Mouse (Mus musculus) forebrain, embryonic 11.5 days (tissue): ENCODE results near the gene Extl2. TPM values are rescaled to one million over a fixed set of nuclear protein-coding genes. Genes with fewer than 3 reads are reported as not detected.

ENCODE experiments used
- ATAC-seq: fragments of 200-750 bp; cut with Nextera tagmentation; replicated peaks from 2 replicates; pipeline ENCODE4 v1.8.0; 2017; ENCODE audit warnings: moderate TSS enrichment; ENCODE audit not compliant: low FRiP score
- DNase-seq: peaks from one replicate; pipeline ENCODE4 v3.0.0-alpha.2; 2017; ENCODE audit warnings: low spot score
- H3K27ac ChIP-seq: fragments of 300-500 bp; sonication (generic); 2 replicates; pipeline ENCODE4 v1.5.1; 2014; ENCODE audit warnings: low read depth, low read length
- H3K27me3 ChIP-seq: fragments of 300-500 bp; sonication (generic); 2 replicates; pipeline ENCODE4 v1.6.1; 2014; ENCODE audit warnings: mild to moderate bottlenecking, low read length, mixed read lengths; ENCODE audit not compliant: control insufficient read depth, insufficient read depth
- H3K36me3 ChIP-seq: fragments of 300-500 bp; sonication (generic); 2 replicates; pipeline ENCODE4 v1.6.1; 2014; ENCODE audit warnings: mild to moderate bottlenecking, low read length, moderate library complexity, mixed read lengths; ENCODE audit not compliant: control insufficient read depth, insufficient read depth
- H3K4me1 ChIP-seq: fragments of 300-500 bp; sonication (generic); replicated peaks from 2 replicates; pipeline ENCODE4 v1.6.1; 2014; ENCODE audit warnings: low read length, mixed read lengths; ENCODE audit not compliant: control insufficient read depth, insufficient read depth
- H3K4me2 ChIP-seq: fragments of 300-500 bp; sonication (generic); 2 replicates; pipeline ENCODE4 v1.6.1; 2014; ENCODE audit warnings: low read depth, mild to moderate bottlenecking, low read length, moderate library complexity, mixed read lengths; ENCODE audit not compliant: severe bottlenecking
- H3K4me3 ChIP-seq: fragments of 300-500 bp; sonication (generic); 2 replicates; pipeline ENCODE4 v1.5.1; 2014; ENCODE audit warnings: low read depth, low read length
- H3K9ac ChIP-seq: fragments of 300-500 bp; sonication (generic); 2 replicates; pipeline ENCODE4 v1.6.1; 2014; ENCODE audit warnings: low read length
- H3K9me3 ChIP-seq: fragments of 300-500 bp; sonication (generic); 2 replicates; pipeline ENCODE4 v1.6.1; 2016; ENCODE audit warnings: low read length, mixed read lengths; ENCODE audit not compliant: control insufficient read depth
- WGBS: fragments of 180-500 bp; shearing (Covaris S2); extraction: QIAGEN DNeasy Blood & Tissue Kit; methylation state at CpG from one replicate; pipeline ENCODE4 v1.1.7; 2014; 5-methylcytosine and 5-hydroxymethylcytosine counted together
- polyA plus RNA-seq: library from polyadenylated mRNA; unstranded; fragments of >200 nt; fragmentation: Nextera tagmentation; extraction: Ambion mirVana; gene quantifications from 2 replicates; pipeline ENCODE4 v1.2.1, GENCODE M21; 2014

The Extl2 gene
- polyA plus RNA-seq, 1 experiment from 2014 or later: 24.5 TPM

GRCm38 (mm10) chr3:115992588-115992987 is 14.7 kb upstream of the Extl2 start:
- H3K4me3 ChIP-seq: no peak overlapping the region
- no peaks in the 10 kb centered on the region for H3K9me3 ChIP-seq
- no peak overlapping the region for H3K4me2 ChIP-seq
- ATAC-seq: no peak
- H3K4me1 ChIP-seq: no peaks in the 10 kb centered on the region
- H3K27ac ChIP-seq: no peak overlapping the region
- no peak for DNase-seq
- no peak overlapping the region for H3K9ac ChIP-seq
- no peaks in the 10 kb centered on the region for H3K27me3 ChIP-seq
- no peaks in the 10 kb centered on the region; the same call in 1 of the 2 replicates for H3K36me3 ChIP-seq
- WGBS: 85% methylated on average over 4 of the region's 4 CpGs

- WGBS: 84% methylated on average over 10 of the region's 10 CpGs
- Histone ChIP-seq H3K27me3 (no peaks in the 10 kb centered on the region), H3K4me3 (no peak overlapping the region), H3K4me1 (no peaks in the 10 kb centered on the region), H3K27ac (no peak overlapping the region), H3K9me3 (no peaks in the 10 kb centered on the region), H3K9ac (no peak overlapping the region), H3K4me2 (no peak overlapping the region), H3K36me3 (peaks cover 2% of the 10 kb centered on the region; the same call in 1 of the 2 replicates)
- DNase-seq (no peak), ATAC-seq (no peak)
Observed at GRCm38 (mm10) chr3:115993025-115993424, 14.2 kb upstream of the Extl2 start.

GRCm38 (mm10) chr3:115996929-115997328 is 10.3 kb upstream of the Extl2 start:
- H3K4me1 ChIP-seq: no peaks in the 10 kb centered on the region
- no peak overlapping the region for H3K4me3 ChIP-seq
- H3K9me3 ChIP-seq: no peaks in the 10 kb centered on the region
- no peaks in the 10 kb centered on the region for H3K27me3 ChIP-seq
- no peak for ATAC-seq
- H3K36me3 ChIP-seq: peaks cover 4% of the 10 kb centered on the region
- H3K4me2 ChIP-seq: no peak overlapping the region
- 87% methylated on average over 5 of the region's 5 CpGs for WGBS
- DNase-seq: no peak
- no peak overlapping the region for H3K9ac ChIP-seq
- H3K27ac ChIP-seq: no peak overlapping the region

- Histone ChIP-seq H3K36me3 (no peaks in the 10 kb centered on the region), H3K4me3 (peak overlapping the region; percentile 76), H3K9me3 (no peaks in the 10 kb centered on the region), H3K27ac (no peak overlapping the region), H3K4me2 (peak overlapping the region; percentile 98), H3K27me3 (no peaks in the 10 kb centered on the region), H3K9ac (peak overlapping the region; percentile 87), H3K4me1 (peaks cover 5% of the 10 kb centered on the region; the same call in 1 of the 2 replicates)
- 10% methylated on average over 12 of the region's 12 CpGs for WGBS
- ATAC-seq (no peak), DNase-seq (no peak)
Observed at GRCm38 (mm10) chr3:116006284-116006977, 831 bp upstream of the Extl2 start.

- peak overlapping the region; percentile 76 for H3K27ac ChIP-seq
- peak; percentile 82 for DNase-seq
- H3K36me3 ChIP-seq: no peaks in the 10 kb centered on the region
- H3K4me1 ChIP-seq: peaks cover 5% of the 10 kb centered on the region; the same call in 1 of the 2 replicates
- peak overlapping the region; percentile 98 for H3K4me2 ChIP-seq
- no peaks in the 10 kb centered on the region for H3K27me3 ChIP-seq
- no peaks in the 10 kb centered on the region for H3K9me3 ChIP-seq
- WGBS: under 1% methylated on average over 12 of the region's 12 CpGs
- peak overlapping the region; percentile 76 for H3K4me3 ChIP-seq
- ATAC-seq: peak; percentile 58
- peak overlapping the region; percentile 87 for H3K9ac ChIP-seq
Observed at GRCm38 (mm10) chr3:116007941-116008440, 729 bp downstream of the Extl2 start.

- Histone ChIP-seq H3K27ac (no peak overlapping the region), H3K4me1 (peaks cover 5% of the 10 kb centered on the region; the same call in 1 of the 2 replicates), H3K9ac (no peak overlapping the region), H3K4me2 (no peak overlapping the region), H3K36me3 (no peaks in the 10 kb centered on the region), H3K4me3 (no peak overlapping the region), H3K9me3 (no peaks in the 10 kb centered on the region), H3K27me3 (no peaks in the 10 kb centered on the region)
- ATAC-seq: no peak
- WGBS: 90% methylated on average over 17 of the region's 17 CpGs
- DNase-seq: no peak
Observed at GRCm38 (mm10) chr3:116009622-116010344, 2.5 kb downstream of the Extl2 start.

GRCm38 (mm10) chr3:116014901-116015300 is 7.6 kb downstream of the Extl2 start:
- no peak for DNase-seq
- Histone ChIP-seq H3K9me3 (no peaks in the 10 kb centered on the region), H3K4me1 (no peaks in the 10 kb centered on the region), H3K36me3 (no peaks in the 10 kb centered on the region), H3K27me3 (no peaks in the 10 kb centered on the region), H3K4me3 (no peak overlapping the region), H3K4me2 (no peak overlapping the region), H3K27ac (no peak overlapping the region), H3K9ac (no peak overlapping the region)
- 93% methylated on average over 6 of the region's 6 CpGs for WGBS
- no peak for ATAC-seq

GRCm38 (mm10) chr3:116016116-116016515 is 8.9 kb downstream of the Extl2 start:
- H3K9ac ChIP-seq: no peak overlapping the region
- no peaks in the 10 kb centered on the region for H3K36me3 ChIP-seq
- no peaks in the 10 kb centered on the region for H3K27me3 ChIP-seq
- no peak overlapping the region for H3K4me3 ChIP-seq
- H3K27ac ChIP-seq: no peak overlapping the region
- no peak overlapping the region for H3K4me2 ChIP-seq
- DNase-seq (no peak), ATAC-seq (no peak)
- 91% methylated on average over 13 of the region's 13 CpGs for WGBS
- H3K4me1 ChIP-seq: no peaks in the 10 kb centered on the region
- no peaks in the 10 kb centered on the region for H3K9me3 ChIP-seq
